Mouse (Mus musculus): Measurements from ENCODE around the gene Mrtfb. TPM values are rescaled to one million over a fixed set of nuclear protein-coding genes. Genes with fewer than 3 reads are reported as not detected.

Mrtfb gene
- polyA plus RNA-seq, 1 experiment, result 0.49 TPM

DNA sequence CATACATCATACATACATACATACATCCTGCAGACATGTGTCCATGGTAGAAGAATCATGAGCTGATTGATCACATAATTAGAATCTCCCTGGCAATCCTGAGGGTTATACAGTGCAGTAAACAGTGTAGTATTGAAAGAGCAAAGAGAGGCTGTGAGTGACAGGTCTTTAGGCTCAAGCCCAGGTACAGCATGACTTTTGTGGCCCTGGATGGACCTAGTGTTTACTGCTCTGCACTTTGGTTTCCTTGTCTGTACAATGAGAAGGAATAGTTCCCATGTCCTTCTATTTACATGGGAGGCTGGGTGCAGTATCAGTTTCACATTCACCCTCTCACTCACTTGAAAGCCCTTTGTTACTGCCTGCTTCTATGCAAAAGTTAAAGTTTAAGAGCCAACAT, 103.9 kb downstream of the Mrtfb start:
- H3K4me3 ChIP-seq (replicated peaks), result no peak overlapping the region
- no peaks in the 10 kb centered on the region for H3K36me3 ChIP-seq (replicated peaks; ENCODE audit: low read length)
- no peaks in the 10 kb centered on the region for H3K27me3 ChIP-seq (replicated peaks)
- peaks cover 34% of the 10 kb centered on the region for H3K4me1 ChIP-seq
- H3K9me3 ChIP-seq, result no peaks in the 10 kb centered on the region
- TF ChIP-seq GATA1 (IDR thresholded peaks at IDR 0.05; ENCODE audit: borderline replicate concordance, low read length) (no peak), FLI1 (IDR thresholded peaks at IDR 0.05; ENCODE audit: low read length) (no peak)

DNA sequence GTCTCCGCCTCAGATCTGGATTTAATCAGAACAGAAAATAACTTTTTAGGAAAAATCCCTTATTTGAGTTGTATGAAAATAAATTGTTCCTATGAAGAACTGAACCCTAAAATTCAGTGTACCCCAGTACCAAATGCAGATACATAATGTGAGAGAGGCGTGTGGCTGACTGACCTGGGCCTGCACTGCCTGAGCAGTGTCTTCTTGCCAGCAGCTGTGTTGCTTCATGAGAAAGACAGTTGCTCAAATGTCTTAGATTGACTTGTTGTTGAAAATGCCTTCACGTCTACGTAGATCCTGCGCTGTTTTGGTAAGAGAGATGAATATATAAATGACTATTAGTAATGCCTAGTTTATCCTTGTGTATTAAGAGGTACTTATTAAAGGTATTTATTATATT, 104.6 kb downstream of the Mrtfb start:
- no peaks in the 10 kb centered on the region for H3K27me3 ChIP-seq (replicated peaks)
- TF ChIP-seq GATA1 (IDR thresholded peaks at IDR 0.05; ENCODE audit: borderline replicate concordance, low read length), result no peak
- TF ChIP-seq FLI1 (IDR thresholded peaks at IDR 0.05; ENCODE audit: low read length), result no peak
- H3K4me3 ChIP-seq (replicated peaks), result no peak overlapping the region
- H3K9me3 ChIP-seq, result no peaks in the 10 kb centered on the region
- H3K36me3 ChIP-seq (replicated peaks; ENCODE audit: low read length), result no peaks in the 10 kb centered on the region
- peaks cover 36% of the 10 kb centered on the region for H3K4me1 ChIP-seq

DNA sequence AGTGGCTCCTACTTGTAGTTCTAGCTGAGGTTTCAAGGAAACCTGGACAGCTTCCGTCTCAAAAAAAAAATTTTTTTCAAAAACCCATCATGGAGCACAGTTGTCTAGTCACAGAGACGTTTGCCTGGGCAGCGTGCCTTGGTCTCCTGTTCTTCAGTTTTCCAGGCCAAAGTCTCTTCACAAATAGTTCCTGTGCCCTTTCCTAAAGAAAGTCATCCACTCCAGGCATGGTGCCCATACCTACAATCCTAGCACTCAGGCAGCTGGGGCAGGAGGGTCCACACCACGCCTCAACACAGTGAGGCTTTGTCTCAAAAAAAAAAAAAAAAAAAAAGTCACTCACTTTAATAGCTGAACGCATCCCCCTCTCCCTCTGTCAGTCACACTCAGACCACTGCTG, 106.9 kb downstream of the Mrtfb start:
- TF ChIP-seq FLI1 (IDR thresholded peaks at IDR 0.05; ENCODE audit: low read length) (no peak), GATA1 (IDR thresholded peaks at IDR 0.05; ENCODE audit: borderline replicate concordance, low read length) (no peak)

DNA sequence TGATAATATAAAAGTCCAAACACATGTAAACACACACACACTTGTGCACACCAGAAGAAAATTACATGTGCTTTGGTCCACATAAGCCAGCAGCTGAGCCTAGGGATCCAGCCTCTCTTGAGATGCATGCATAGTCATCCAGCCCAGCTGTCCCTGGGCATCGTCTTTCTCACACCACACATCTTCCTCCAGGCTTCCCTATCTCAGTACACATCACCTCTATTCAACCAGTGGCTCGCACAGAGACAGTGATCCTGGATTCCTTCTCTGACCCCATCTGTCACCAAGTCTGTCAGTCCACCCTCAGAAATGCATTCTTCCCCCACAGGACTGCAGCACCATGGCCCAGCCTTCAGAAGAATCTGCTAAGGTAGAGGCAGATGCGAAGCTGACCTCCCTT, 107.9 kb downstream of the Mrtfb start:
- Histone ChIP-seq H3K4me3 (replicated peaks) (no peak overlapping the region), H3K4me1 (peaks cover 37% of the 10 kb centered on the region), H3K9me3 (no peaks in the 10 kb centered on the region), H3K27me3 (replicated peaks) (no peaks in the 10 kb centered on the region), H3K36me3 (replicated peaks; ENCODE audit: low read length) (no peaks in the 10 kb centered on the region)
- TF ChIP-seq GATA1 (IDR thresholded peaks at IDR 0.05; ENCODE audit: borderline replicate concordance, low read length), result no peak
- TF ChIP-seq FLI1 (IDR thresholded peaks at IDR 0.05; ENCODE audit: low read length), result no peak

More for the DNA sequence above, 106.9 kb downstream of the Mrtfb start:
- Histone ChIP-seq H3K4me3 (replicated peaks) (no peak overlapping the region), H3K4me1 (peaks cover 43% of the 10 kb centered on the region), H3K9me3 (no peaks in the 10 kb centered on the region), H3K36me3 (replicated peaks; ENCODE audit: low read length) (no peaks in the 10 kb centered on the region), H3K27me3 (replicated peaks) (no peaks in the 10 kb centered on the region)

- TF ChIP-seq GATA1 (IDR thresholded peaks at IDR 0.05; ENCODE audit: borderline replicate concordance, low read length), result no peak
- no peak for TF ChIP-seq FLI1 (IDR thresholded peaks at IDR 0.05; ENCODE audit: low read length)
- Histone ChIP-seq H3K36me3 (replicated peaks; ENCODE audit: low read length) (no peaks in the 10 kb centered on the region), H3K9me3 (no peaks in the 10 kb centered on the region)
Measured at GRCm38 (mm10) chr16:13366256-13366655, 110.0 kb downstream of the Mrtfb start.

DNA sequence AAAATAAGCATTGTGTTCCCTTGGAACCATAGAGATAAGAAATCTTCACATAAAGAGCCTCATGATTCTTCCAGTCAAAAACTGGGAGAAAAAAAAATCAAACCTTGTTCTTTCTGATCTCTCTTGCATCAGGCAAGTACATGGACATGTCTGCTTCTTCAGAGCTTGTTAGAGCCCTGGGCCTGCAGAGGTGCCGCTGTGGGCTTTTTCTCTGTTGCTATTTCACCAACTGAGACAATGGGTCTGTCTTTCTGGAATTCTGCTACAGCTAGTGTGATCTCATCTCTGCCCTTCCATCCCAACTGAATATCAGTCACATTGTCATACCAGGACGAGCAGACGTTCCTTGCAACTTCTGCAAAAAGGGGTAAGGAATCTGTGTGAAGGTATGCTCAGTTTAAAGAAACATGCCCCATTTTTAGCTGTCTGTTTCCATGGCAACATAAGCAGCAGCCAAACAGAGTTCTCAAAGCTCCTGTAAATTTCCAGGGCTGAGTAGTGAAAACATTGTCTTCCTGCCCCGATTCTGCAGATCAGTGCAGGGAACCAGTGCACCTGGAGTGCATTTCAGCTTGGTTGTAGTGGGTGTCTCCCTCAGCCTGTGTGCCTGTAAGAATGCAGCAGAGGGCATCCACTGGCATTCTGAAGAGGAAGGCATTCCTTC, 110.7 kb downstream of the Mrtfb start:
- Histone ChIP-seq H3K27me3 (replicated peaks) (no peaks in the 10 kb centered on the region), H3K4me1 (peaks cover 32% of the 10 kb centered on the region), H3K9me3 (no peaks in the 10 kb centered on the region), H3K4me3 (replicated peaks) (peak overlapping the region; percentile 59), H3K36me3 (replicated peaks; ENCODE audit: low read length) (no peaks in the 10 kb centered on the region)
- TF ChIP-seq FLI1 (IDR thresholded peaks at IDR 0.05; ENCODE audit: low read length), result no peak
- TF ChIP-seq GATA1 (IDR thresholded peaks at IDR 0.05; ENCODE audit: borderline replicate concordance, low read length), result no peak

More at GRCm38 (mm10) chr16:13366256-13366655, 110.0 kb downstream of the Mrtfb start:
- H3K4me3 ChIP-seq (replicated peaks), result no peak overlapping the region
- peaks cover 30% of the 10 kb centered on the region for H3K4me1 ChIP-seq
- no peaks in the 10 kb centered on the region for H3K27me3 ChIP-seq (replicated peaks)

DNA sequence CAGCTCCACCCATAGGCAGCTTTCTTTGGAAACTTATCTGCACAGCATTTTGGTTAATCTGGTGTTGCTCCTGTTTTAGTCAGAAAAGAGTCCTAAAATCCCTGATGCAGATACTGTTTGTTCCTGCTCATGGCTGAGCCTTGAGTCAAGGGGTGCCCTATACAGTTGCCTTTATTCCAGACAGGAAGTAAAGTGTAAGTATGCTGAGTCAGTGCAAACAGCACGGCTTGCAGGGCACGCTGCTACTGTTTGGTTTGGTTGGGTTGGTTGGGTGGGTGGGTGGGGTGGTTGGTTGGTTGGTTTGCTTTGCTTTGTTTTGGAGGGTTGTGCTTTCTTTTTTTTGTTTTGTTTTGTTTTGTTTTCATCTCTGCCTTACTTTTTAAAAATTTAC, 111.2 kb downstream of the Mrtfb start:
- peak overlapping the region; percentile 59 for H3K4me3 ChIP-seq (replicated peaks)

GRCm38 (mm10) chr16:13368645-13369044, 112.4 kb downstream of the Mrtfb start:
- Histone ChIP-seq H3K36me3 (replicated peaks; ENCODE audit: low read length) (no peaks in the 10 kb centered on the region), H3K4me1 (peaks cover 46% of the 10 kb centered on the region), H3K4me3 (replicated peaks) (no peak overlapping the region), H3K27me3 (replicated peaks) (no peaks in the 10 kb centered on the region), H3K9me3 (no peaks in the 10 kb centered on the region)
- TF ChIP-seq GATA1 (IDR thresholded peaks at IDR 0.05; ENCODE audit: borderline replicate concordance, low read length), result no peak
- no peak for TF ChIP-seq FLI1 (IDR thresholded peaks at IDR 0.05; ENCODE audit: low read length)

More for the DNA sequence above, 111.2 kb downstream of the Mrtfb start:
- H3K36me3 ChIP-seq (replicated peaks; ENCODE audit: low read length), result no peaks in the 10 kb centered on the region
- no peaks in the 10 kb centered on the region for H3K27me3 ChIP-seq (replicated peaks)
- no peaks in the 10 kb centered on the region for H3K9me3 ChIP-seq
- peaks cover 34% of the 10 kb centered on the region for H3K4me1 ChIP-seq
- TF ChIP-seq FLI1 (IDR thresholded peaks at IDR 0.05; ENCODE audit: low read length), result no peak
- no peak for TF ChIP-seq GATA1 (IDR thresholded peaks at IDR 0.05; ENCODE audit: borderline replicate concordance, low read length)

GRCm38 (mm10) chr16:13371740-13372287, 115.5 kb downstream of the Mrtfb start:
- Histone ChIP-seq H3K9me3 (no peaks in the 10 kb centered on the region), H3K4me1 (peaks cover 41% of the 10 kb centered on the region), H3K27me3 (replicated peaks) (no peaks in the 10 kb centered on the region), H3K4me3 (replicated peaks) (peak overlapping the region; percentile 80), H3K36me3 (replicated peaks; ENCODE audit: low read length) (no peaks in the 10 kb centered on the region)
- TF ChIP-seq FLI1 (IDR thresholded peaks at IDR 0.05; ENCODE audit: low read length) (no peak), GATA1 (IDR thresholded peaks at IDR 0.05; ENCODE audit: borderline replicate concordance, low read length) (no peak)

GRCm38 (mm10) chr16:13372899-13373533, 116.7 kb downstream of the Mrtfb start:
- no peaks in the 10 kb centered on the region for H3K36me3 ChIP-seq (replicated peaks; ENCODE audit: low read length)
- peak overlapping the region; percentile 73 for H3K4me3 ChIP-seq (replicated peaks)
- TF ChIP-seq FLI1 (IDR thresholded peaks at IDR 0.05; ENCODE audit: low read length) (no peak), GATA1 (IDR thresholded peaks at IDR 0.05; ENCODE audit: borderline replicate concordance, low read length) (no peak)
- no peaks in the 10 kb centered on the region for H3K9me3 ChIP-seq
- peaks cover 31% of the 10 kb centered on the region for H3K4me1 ChIP-seq
- H3K27me3 ChIP-seq (replicated peaks), result no peaks in the 10 kb centered on the region

Measured in megakaryocyte, embryonic 14.5 days (primary cell).